Mouse (Mus musculus): ENCODE results near the gene Pard3. TPM values are rescaled to one million over a fixed set of nuclear protein-coding genes. Genes with fewer than 3 reads are reported as not detected.

Pard3 gene
- total RNA-seq, 2 experiments from 2014 or later, result 26.1 to 28.1 TPM

DNA sequence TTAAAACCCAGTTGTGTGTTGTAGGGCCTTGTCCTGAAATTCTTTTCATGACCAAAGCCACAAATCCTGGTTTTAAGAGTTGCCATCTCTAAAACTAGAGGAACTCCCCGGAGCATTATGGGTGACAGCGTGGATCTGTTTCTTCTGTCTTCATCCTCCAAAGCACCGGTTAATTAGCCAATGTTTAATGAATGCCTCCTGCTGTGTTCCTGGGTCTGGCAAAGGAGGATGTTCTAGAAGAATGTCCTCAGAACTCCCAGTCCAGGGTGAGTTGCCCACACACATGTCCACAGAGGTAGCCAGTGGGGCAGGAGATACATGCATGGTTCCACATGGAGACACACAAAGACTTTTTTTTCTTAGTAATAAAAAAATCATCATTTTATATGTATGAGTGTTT lies 28.2 kb downstream of the Pard3 start:
- H3K27ac ChIP-seq, result no peak overlapping the region
- DNase-seq (ENCODE audit: low spot score in 2 of 2), result no peak

GRCm38 (mm10) chr8:127092383-127093112 lies 28.9 kb downstream of the Pard3 start:
- no peak for TF ChIP-seq CTCF (conservative IDR thresholded peaks at IDR 0.05)
- Histone ChIP-seq H3K27ac (no peak overlapping the region), H3K4me3 (no peak overlapping the region)
- DNase-seq (ENCODE audit: low spot score in 2 of 2), result no peak

More for the DNA sequence above, 28.2 kb downstream of the Pard3 start:
- TF ChIP-seq CTCF (conservative IDR thresholded peaks at IDR 0.05), result no peak
- H3K4me3 ChIP-seq, result no peak overlapping the region

DNA sequence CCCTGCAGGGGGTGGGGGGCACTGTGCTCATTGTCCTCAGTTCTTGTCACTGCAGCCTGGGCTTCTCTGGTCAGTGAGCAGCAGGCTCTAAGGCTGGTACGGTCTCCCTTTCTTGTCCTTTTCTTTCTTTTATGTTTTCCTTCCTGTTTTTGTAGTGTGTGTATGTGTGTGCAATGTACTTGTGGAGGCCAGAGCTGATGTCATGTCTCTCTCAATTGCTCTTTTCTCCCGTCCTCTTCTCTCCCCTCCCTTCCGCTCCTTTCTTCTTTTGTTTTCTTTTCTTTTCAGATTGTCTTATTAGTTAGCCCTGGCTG lies 29.4 kb downstream of the Pard3 start:
- H3K27ac ChIP-seq, result no peak overlapping the region
- no peak for DNase-seq (ENCODE audit: low spot score in 2 of 2)
- H3K4me3 ChIP-seq, result no peak overlapping the region
- TF ChIP-seq CTCF (conservative IDR thresholded peaks at IDR 0.05), result no peak

GRCm38 (mm10) chr8:127095763-127096162 lies 32.1 kb downstream of the Pard3 start:
- H3K4me3 ChIP-seq, result no peak overlapping the region
- no peak for TF ChIP-seq CTCF (conservative IDR thresholded peaks at IDR 0.05)

GRCm38 (mm10) chr8:127099439-127100090 lies 35.9 kb downstream of the Pard3 start:
- DNase-seq (ENCODE audit: low spot score in 2 of 2), result no peak
- Histone ChIP-seq H3K27ac (no peak overlapping the region), H3K4me3 (no peak overlapping the region)
- TF ChIP-seq CTCF (conservative IDR thresholded peaks at IDR 0.05), result no peak

More at GRCm38 (mm10) chr8:127095763-127096162, 32.1 kb downstream of the Pard3 start:
- H3K27ac ChIP-seq, result no peak overlapping the region
- DNase-seq (ENCODE audit: low spot score in 2 of 2), result no peak

DNA sequence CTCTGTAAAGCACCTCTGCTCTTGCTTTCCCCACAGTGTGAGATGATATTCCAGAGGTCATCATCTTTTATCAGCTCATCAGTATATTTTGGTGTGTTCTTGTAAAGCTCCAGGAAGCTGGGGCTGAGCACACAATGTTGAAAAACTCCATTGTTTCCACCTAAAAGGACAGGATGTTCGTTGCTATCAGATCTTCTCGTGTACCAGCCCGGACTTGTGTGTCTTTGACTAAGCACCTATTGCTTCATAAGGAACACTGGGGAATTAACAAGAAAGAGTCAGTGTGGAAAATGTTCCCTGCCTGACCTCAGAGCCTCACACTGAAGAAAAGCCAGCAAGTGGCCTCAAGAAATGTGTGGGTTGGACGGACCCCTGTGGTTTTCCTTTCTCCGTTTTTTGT lies 39.6 kb downstream of the Pard3 start:
- TF ChIP-seq CTCF (conservative IDR thresholded peaks at IDR 0.05), result no peak
- no peak for DNase-seq (ENCODE audit: low spot score in 2 of 2)
- Histone ChIP-seq H3K27ac (no peak overlapping the region), H3K4me3 (no peak overlapping the region)

DNA sequence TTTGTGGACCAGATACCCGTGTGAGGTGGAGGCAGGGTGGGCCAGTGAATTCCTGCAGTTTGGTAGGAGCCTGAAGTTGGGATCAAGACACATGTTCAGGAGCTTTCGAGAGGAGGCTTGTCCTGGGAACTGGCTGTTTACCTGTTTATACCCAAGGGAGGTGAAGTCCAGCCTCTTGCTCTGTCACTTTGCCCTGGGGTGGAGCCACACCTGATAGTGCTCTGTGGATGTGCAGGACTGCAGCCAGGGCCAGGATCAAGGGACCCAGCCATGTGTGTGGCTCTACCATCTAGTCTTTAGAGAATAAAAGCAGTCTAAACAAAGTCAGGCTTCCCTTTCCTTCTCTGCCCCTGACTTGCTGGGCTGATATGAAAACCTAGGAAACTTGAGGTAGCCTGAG lies 40.9 kb downstream of the Pard3 start:
- Histone ChIP-seq H3K4me3 (no peak overlapping the region), H3K27ac (no peak overlapping the region)
- no peak for TF ChIP-seq CTCF (conservative IDR thresholded peaks at IDR 0.05)
- no peak for DNase-seq (ENCODE audit: low spot score in 2 of 2)

DNA sequence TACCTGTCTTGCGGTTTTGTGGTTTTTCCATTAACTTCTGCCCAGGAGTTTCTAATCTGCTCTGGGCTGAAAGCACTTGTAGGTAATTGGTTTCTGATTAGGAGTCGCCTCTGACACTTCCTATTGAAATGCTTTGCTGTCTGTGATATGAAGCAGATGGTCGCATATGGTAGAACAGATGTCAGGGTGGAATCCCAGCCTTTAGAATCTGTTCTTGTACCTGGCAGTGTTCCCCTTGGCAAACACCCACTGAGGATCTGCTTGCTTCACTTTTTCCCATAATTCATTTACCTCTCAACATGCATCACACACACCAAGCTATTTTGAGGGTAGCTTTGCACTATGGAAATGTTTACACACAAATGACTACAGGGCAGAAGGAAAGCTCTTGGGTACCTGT lies 44.2 kb downstream of the Pard3 start:
- Histone ChIP-seq H3K4me3 (no peak overlapping the region), H3K27ac (no peak overlapping the region)
- no peak; the same call in 1 of the 2 replicates for TF ChIP-seq CTCF (conservative IDR thresholded peaks at IDR 0.05)
- DNase-seq (ENCODE audit: low spot score in 2 of 2), result peak; percentile 77 to 83

GRCm38 (mm10) chr8:127113209-127113608 lies 49.5 kb downstream of the Pard3 start:
- Histone ChIP-seq H3K27ac (no peak overlapping the region), H3K4me3 (no peak overlapping the region)
- no peak for DNase-seq (ENCODE audit: low spot score in 2 of 2)
- TF ChIP-seq CTCF (conservative IDR thresholded peaks at IDR 0.05), result no peak

DNA sequence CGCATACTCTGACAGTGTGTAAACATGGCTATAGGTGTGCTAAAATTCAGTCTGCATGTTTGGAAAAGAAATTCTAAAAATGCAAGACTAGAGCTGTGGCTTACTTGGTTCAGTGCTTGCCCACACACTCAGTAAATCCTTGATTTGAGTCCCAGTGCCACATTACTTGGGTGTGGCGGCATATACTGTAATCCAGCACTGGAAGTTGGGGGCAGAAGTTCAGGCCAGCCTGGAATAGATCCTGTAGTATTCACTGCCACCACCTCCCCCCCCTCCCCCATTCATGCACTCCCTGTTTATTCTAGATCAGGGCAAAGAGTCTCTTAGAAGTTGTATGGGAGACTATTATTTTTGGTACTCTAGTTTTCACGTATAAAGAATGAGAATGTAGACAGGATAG lies 52.1 kb downstream of the Pard3 start:
- Histone ChIP-seq H3K4me3 (no peak overlapping the region), H3K27ac (no peak overlapping the region)
- no peak for TF ChIP-seq CTCF (conservative IDR thresholded peaks at IDR 0.05)
- no peak for DNase-seq (ENCODE audit: low spot score in 2 of 2)

DNA sequence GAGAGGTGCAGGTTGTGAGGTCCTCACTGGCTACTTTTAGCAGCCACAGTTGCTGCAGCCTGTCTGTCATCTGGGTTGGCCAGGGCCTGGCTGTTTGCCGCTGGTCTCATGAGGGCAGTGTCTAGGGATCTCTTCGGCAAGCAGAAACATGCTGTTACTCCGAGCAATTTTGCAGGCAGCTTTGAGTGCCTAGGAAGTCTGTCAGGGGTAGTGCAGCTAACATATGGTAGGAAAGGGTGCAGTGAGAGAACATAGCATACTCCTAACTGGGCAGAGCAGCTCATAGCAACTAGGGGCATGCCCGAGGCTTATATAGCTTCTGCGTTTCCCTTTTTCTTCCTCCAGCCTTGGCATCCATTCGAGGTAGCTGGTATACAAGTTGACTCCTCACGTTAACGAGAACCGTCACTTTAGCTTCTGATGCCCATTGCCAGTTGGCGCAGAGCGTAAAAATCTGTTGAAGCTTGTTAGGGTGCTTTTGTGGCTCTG lies 54.7 kb downstream of the Pard3 start:
- H3K4me3 ChIP-seq, result peak overlapping the region; percentile 20
- peak overlapping the region; percentile 75 for H3K27ac ChIP-seq
- TF ChIP-seq CTCF (conservative IDR thresholded peaks at IDR 0.05), result no peak
- DNase-seq (ENCODE audit: low spot score in 2 of 2), result peak; percentile 27 to 37

- H3K4me3 ChIP-seq, result no peak overlapping the region
- no peak for DNase-seq (ENCODE audit: low spot score in 2 of 2)
- H3K27ac ChIP-seq, result no peak overlapping the region
- TF ChIP-seq CTCF (conservative IDR thresholded peaks at IDR 0.05), result no peak
Observed at GRCm38 (mm10) chr8:127123391-127123790, 59.7 kb downstream of the Pard3 start.

DNA sequence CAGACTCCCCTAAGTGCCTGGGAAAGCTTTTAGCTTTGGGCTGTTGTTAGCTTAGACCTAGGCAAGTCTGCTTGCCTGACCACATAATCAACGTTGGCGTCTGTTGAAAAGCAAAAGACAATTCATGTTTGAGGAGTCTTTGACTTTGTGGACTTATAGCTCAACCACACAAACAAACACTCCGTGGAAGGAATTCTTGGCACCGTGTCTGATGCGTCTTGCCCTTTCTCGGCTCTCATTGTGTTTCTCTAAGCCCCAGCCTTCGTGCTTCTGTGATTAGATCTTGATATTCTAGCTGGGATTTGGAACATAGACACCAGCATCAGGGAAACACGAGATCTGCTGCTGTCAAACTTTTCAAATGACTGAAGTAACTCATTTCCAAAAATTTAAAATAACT lies 61.1 kb downstream of the Pard3 start:
- TF ChIP-seq CTCF (conservative IDR thresholded peaks at IDR 0.05), result no peak
- no peak for DNase-seq (ENCODE audit: low spot score in 2 of 2)
- Histone ChIP-seq H3K4me3 (no peak overlapping the region), H3K27ac (no peak overlapping the region)
